Mouse (Mus musculus): Measurements from ENCODE around the gene Gm21969. TPM values are rescaled to one million over a fixed set of nuclear protein-coding genes. Genes with fewer than 3 reads are reported as not detected.

Gene Gm21969
- polyA plus RNA-seq, 1 experiment from 2014 or later, result not detected

DNA sequence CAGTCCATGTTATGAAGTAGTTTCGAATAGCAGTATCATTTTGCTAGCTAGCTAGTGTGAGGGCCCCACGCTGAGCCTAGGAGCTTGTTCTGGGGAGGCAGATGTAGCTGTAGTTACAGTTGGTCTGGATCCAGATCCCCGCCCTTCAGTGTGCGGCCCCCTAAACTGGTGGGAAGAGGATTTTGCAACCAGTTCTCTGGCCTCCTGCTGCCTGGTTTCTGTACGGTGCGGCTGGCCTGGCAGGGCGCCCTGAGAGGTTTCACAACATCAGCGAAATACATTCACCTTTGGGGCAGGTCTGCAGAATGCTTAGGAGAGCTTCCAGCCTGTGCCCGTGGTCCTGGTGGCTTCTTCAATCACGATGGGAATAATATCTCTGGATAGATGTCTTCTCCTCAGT is 21.7 kb downstream of the Gm21969 start:
- H3K9ac ChIP-seq, result no peak overlapping the region
- H3K27ac ChIP-seq, result no peak overlapping the region
- H3K4me1 ChIP-seq, result peaks cover 14% of the 10 kb centered on the region
- H3K4me3 ChIP-seq, result no peak overlapping the region
- H3K9me3 ChIP-seq, result no peaks in the 10 kb centered on the region
- no peaks in the 10 kb centered on the region for H3K27me3 ChIP-seq (replicated peaks)
- no peak for ATAC-seq (ENCODE audit: low FRiP score, low read depth)
- no peaks in the 10 kb centered on the region for H3K36me3 ChIP-seq
- WGBS, result 87% methylated on average over 10 of the region's 10 CpGs
- no peak overlapping the region for H3K4me2 ChIP-seq (replicated peaks)

DNA sequence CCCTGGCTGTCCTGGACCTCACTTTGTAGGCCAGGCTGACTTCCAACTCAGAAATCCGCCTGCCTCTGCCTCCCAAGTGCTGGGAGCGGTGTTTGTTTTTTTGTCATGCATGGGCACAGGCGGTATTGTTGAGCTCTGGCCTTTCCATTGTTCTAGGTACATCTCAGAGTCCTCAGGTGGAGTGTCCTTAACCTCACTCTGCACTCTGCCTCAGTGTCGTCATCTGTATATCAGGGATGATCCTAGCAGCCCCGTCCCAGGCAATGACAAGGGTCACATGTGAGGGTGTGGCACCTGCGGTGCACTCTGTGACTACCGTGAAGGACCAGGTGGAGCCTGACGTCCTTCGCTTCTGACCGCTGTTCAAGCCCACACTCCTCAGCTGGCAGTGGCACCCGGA is 24.4 kb downstream of the Gm21969 start:
- H3K27ac ChIP-seq, result no peak overlapping the region
- H3K4me2 ChIP-seq (replicated peaks), result no peak overlapping the region
- H3K27me3 ChIP-seq (replicated peaks), result no peaks in the 10 kb centered on the region
- H3K36me3 ChIP-seq, result no peaks in the 10 kb centered on the region
- no peak overlapping the region for H3K4me3 ChIP-seq
- ATAC-seq (ENCODE audit: low FRiP score, low read depth), result no peak
- no peak overlapping the region for H3K9ac ChIP-seq
- H3K9me3 ChIP-seq, result no peaks in the 10 kb centered on the region
- peaks cover 14% of the 10 kb centered on the region for H3K4me1 ChIP-seq
- WGBS, result 93% methylated on average over 11 of the region's 11 CpGs

DNA sequence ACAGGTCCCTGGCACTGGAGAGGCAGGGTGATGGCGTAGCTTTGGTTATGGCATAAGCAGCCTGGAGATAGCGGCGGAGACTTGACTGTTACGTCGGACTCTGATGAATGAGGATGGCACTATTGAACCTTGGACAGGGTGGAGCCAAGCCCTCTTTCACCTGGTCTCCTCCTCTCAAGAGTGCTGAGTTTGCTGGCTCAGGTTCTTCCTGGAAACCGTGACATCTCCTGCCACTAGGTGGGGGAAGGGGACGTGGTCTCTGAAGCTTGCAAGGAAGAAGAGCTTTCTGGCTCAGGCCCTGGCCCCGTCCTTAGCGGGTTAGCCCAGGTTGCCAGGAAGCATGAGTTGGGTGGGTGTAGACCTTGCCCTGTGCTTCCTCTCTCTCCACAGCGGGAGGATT is 27.2 kb downstream of the Gm21969 start:
- no peak overlapping the region for H3K9ac ChIP-seq
- no peak for ATAC-seq (ENCODE audit: low FRiP score, low read depth)
- 75% methylated on average over 10 of the region's 10 CpGs for WGBS
- H3K4me3 ChIP-seq, result no peak overlapping the region
- no peaks in the 10 kb centered on the region for H3K9me3 ChIP-seq
- H3K4me1 ChIP-seq, result no peaks in the 10 kb centered on the region
- 0 out of 2 replicates have a peak, but pooled peaks cover 3% of the 10 kb centered on the region for H3K36me3 ChIP-seq
- no peak overlapping the region for H3K4me2 ChIP-seq (replicated peaks)
- no peak overlapping the region for H3K27ac ChIP-seq
- H3K27me3 ChIP-seq (replicated peaks), result no peaks in the 10 kb centered on the region

DNA sequence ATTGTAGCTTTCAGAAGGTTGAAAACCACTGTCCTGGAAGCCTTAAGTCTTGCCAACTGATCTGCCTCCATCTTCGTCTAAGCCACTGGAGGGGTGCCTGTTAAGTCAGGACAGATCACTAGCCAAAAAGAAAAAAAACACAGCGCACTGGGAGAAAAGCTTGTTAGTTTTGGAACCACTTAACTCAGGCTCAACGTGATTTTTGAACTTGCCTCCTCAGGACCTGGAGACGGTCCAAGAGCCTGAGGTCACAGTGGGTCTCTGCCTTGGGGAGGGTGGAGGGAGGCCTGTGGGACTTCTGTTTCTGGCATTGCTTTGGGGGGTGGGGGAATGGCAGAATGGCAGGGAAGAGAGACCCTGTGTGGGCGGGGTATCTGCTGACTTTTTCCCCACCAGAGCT is 28.2 kb downstream of the Gm21969 start:
- Histone ChIP-seq H3K4me3 (no peak overlapping the region), H3K9me3 (no peaks in the 10 kb centered on the region), H3K4me1 (no peaks in the 10 kb centered on the region), H3K9ac (no peak overlapping the region), H3K4me2 (replicated peaks) (no peak overlapping the region), H3K27ac (no peak overlapping the region), H3K27me3 (replicated peaks) (no peaks in the 10 kb centered on the region), H3K36me3 (0 out of 2 replicates have a peak, but pooled peaks cover 4% of the 10 kb centered on the region)
- 88% methylated on average over 5 of the region's 5 CpGs for whole genome bisulfite sequencing
- no peak for ATAC-seq (ENCODE audit: low FRiP score, low read depth)

DNA sequence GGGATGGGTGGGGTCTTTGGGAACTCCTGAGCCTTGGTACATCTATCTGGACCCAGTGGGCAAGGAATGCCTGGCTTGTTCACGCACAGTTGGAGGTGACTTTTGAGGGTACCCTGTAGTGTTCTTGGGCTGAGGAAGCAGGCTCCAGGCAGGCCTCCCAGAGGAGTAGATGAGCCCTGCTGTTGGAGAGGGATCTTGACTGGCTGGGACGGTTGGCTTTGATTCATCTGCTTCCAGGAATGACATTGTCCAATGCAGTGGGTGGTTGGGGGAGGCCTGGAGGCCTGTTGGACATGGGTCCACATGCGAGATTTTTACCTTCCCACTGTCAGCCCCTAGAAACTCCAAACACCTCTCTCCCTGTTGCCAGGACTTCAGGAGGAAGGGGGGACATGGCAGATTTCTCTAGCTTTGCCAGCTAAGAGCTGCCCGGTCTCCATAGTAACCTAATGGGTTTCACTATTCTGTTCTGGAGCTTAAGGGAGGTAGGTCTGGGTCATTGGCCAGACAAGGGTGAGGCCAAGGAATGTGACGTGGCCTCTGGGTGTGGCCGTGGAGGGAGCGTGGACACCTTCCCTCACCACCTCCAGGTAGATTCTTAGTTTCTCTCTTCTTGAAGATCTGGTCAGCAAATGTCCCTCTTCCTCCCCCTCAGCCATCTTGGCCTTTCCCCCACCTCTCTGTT is 28.7 kb downstream of the Gm21969 start:
- 88% methylated on average over 7 of the region's 7 CpGs for WGBS
- Histone ChIP-seq H3K9ac (no peak overlapping the region), H3K4me3 (no peak overlapping the region), H3K9me3 (no peaks in the 10 kb centered on the region), H3K4me2 (replicated peaks) (no peak overlapping the region), H3K27me3 (replicated peaks) (no peaks in the 10 kb centered on the region), H3K36me3 (0 out of 2 replicates have a peak, but pooled peaks cover 4% of the 10 kb centered on the region), H3K27ac (no peak overlapping the region), H3K4me1 (no peaks in the 10 kb centered on the region)
- ATAC-seq (ENCODE audit: low FRiP score, low read depth), result no peak

DNA sequence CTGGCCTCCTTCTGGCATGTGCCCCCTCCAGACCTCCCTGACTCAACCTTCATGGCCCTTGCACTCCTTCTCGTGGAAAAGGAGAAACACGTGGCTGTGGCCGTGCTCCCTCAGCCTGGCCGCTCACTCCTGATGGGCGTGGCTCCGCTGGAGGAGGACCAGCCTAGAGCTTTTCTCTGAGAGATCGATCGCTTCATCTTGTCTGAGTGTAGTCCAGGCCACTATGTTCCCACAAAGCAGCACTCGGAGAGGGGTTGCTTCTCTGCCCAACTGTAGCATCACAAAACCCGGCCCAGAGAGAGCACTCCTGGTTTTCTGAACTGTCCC is 29.2 kb downstream of the Gm21969 start:
- Histone ChIP-seq H3K4me3 (no peak overlapping the region), H3K4me2 (replicated peaks) (no peak overlapping the region), H3K27ac (no peak overlapping the region), H3K9ac (no peak overlapping the region), H3K9me3 (no peaks in the 10 kb centered on the region), H3K4me1 (no peaks in the 10 kb centered on the region), H3K27me3 (replicated peaks) (no peaks in the 10 kb centered on the region), H3K36me3 (0 out of 2 replicates have a peak, but pooled peaks cover 4% of the 10 kb centered on the region)
- WGBS, result 86% methylated on average over 10 of the region's 10 CpGs
- no peak for ATAC-seq (ENCODE audit: low FRiP score, low read depth)

DNA sequence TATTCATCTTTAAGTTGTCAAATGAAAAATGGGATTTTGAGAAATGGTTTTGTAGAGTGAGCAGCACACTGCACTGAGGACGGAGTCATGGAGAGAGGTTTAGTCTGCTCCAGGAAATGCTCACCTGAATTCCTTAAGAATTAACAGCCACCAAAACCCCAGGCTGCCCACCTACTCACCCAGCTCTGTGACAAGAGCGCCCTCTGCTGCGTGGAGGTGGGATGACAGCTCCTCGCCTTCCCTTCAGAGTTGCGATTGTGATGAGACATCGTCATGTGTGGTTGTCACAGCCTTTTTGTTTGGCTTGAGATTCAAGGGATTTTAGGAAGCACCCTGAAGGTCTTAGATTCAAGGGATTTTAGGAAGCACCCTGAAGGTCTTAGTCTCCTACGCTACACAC is 33.4 kb downstream of the Gm21969 start:
- Histone ChIP-seq H3K4me1 (peaks cover 32% of the 10 kb centered on the region), H3K4me3 (no peak overlapping the region), H3K27me3 (replicated peaks) (peaks cover 4% of the 10 kb centered on the region), H3K9me3 (no peaks in the 10 kb centered on the region), H3K36me3 (0 out of 2 replicates have a peak, but pooled peaks cover 4% of the 10 kb centered on the region), H3K27ac (no peak overlapping the region), H3K9ac (no peak overlapping the region), H3K4me2 (replicated peaks) (no peak overlapping the region)
- no peak for ATAC-seq (ENCODE audit: low FRiP score, low read depth)
- WGBS, result 27% methylated on average over 7 of the region's 7 CpGs

DNA sequence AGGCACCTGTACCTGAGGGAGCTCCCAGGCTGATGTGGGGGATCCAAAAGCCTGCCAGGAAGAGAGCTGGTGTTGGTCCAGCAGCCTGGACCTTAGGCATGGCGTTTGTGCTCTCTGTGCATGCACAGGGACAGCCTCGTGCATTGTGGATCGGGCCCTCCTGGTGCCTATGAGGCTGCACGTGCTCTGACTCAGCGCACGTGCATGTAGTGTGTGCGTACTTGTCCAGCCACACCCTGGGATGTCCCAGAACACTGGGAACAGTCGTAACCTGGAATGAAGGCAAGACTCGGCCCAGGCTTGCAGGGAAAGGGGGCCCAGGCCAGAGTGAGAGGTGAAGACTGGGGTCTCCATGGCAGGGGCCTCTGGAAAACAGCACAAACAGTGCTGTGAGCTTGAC is 34.9 kb downstream of the Gm21969 start:
- H3K9me3 ChIP-seq, result no peaks in the 10 kb centered on the region
- H3K4me2 ChIP-seq (replicated peaks), result no peak overlapping the region
- no peak overlapping the region for H3K9ac ChIP-seq
- H3K4me3 ChIP-seq, result no peak overlapping the region
- H3K27ac ChIP-seq, result no peak overlapping the region
- H3K4me1 ChIP-seq, result peaks cover 46% of the 10 kb centered on the region
- WGBS, result 90% methylated on average over 9 of the region's 9 CpGs
- peaks cover 17% of the 10 kb centered on the region for H3K27me3 ChIP-seq (replicated peaks)
- H3K36me3 ChIP-seq, result 0 out of 2 replicates have a peak, but pooled peaks cover 4% of the 10 kb centered on the region
- no peak for ATAC-seq (ENCODE audit: low FRiP score, low read depth)

DNA sequence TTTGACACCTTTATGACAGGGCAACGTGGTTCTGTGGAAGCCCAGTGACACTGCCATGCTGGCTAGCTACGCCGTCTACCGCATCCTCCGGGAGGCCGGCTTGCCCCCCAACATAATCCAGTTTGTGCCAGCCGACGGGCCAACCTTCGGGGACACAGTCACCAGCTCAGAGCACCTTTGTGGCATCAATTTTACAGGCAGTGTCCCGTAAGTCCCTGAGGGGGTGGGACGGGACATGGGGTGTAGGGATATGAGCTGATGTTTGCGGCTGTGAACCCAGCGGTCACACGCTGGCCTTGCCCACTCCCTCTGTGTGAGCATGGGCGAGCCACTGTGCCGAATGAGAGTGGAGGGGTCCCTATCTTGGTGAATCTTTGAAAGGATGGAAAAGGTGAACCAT is 35.4 kb downstream of the Gm21969 start:
- H3K4me3 ChIP-seq, result no peak overlapping the region
- H3K4me1 ChIP-seq, result peaks cover 46% of the 10 kb centered on the region
- H3K36me3 ChIP-seq, result 0 out of 2 replicates have a peak, but pooled peaks cover 4% of the 10 kb centered on the region
- H3K9me3 ChIP-seq, result no peaks in the 10 kb centered on the region
- H3K9ac ChIP-seq, result no peak overlapping the region
- no peak for ATAC-seq (ENCODE audit: low FRiP score, low read depth)
- peaks cover 22% of the 10 kb centered on the region for H3K27me3 ChIP-seq (replicated peaks)
- 92% methylated on average over 16 of the region's 16 CpGs for WGBS
- H3K27ac ChIP-seq, result no peak overlapping the region
- H3K4me2 ChIP-seq (replicated peaks), result no peak overlapping the region

DNA sequence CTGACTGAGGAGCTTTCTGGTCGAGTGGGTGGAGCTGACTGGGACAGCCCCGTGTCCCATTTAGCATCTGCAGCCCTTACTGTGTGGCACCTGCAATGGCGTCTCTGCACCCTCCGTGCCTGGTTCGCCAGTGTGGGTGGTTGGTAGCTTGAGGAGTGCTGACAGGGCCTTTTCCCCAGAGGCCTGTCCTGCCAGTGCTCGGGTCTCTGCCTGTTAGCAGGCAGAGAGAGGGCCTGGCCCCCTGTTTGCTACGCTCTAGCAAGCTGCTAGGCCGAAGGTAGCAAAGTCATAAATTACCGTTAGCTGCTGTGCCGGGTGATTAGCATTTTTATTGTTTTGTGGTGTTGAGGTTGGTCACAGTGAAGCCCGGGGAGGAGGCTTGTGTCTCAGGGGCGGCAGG is 36.8 kb downstream of the Gm21969 start:
- Histone ChIP-seq H3K4me1 (peaks cover 46% of the 10 kb centered on the region), H3K27ac (peak overlapping the region; percentile 47; the same call in 1 of the 2 replicates), H3K4me2 (replicated peaks) (peak overlapping the region; percentile 38), H3K4me3 (no peak overlapping the region), H3K9ac (no peak overlapping the region), H3K27me3 (replicated peaks) (peaks cover 26% of the 10 kb centered on the region), H3K36me3 (peaks cover 5% of the 10 kb centered on the region; the same call in 1 of the 2 replicates), H3K9me3 (no peaks in the 10 kb centered on the region)
- ATAC-seq (ENCODE audit: low FRiP score, low read depth), result peak; percentile 43; the same call in 1 of the 2 replicates
- 2% methylated on average over 12 of the region's 12 CpGs for WGBS

DNA sequence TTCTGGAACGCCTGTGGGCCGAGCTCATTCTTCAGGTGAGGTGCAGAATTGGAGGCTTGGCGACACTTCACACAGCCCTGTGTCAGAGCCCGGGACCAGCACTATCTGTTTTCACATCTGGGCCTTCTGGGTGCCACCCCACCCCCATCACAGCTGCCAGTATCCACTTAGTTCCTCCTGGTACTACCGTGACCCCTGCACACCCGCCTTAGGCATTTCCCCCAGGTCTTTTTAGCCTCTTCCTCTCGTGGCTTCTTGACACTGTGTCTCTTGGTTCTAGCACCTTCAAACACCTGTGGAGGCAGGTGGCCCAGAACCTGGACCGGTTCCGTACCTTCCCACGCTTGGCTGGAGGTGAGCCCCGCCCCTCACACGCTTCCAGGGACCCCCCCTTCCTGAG is 37.3 kb downstream of the Gm21969 start:
- ATAC-seq (ENCODE audit: low FRiP score, low read depth), result no peak; the same call in 1 of the 2 replicates
- no peak overlapping the region for H3K27ac ChIP-seq
- peaks cover 26% of the 10 kb centered on the region for H3K27me3 ChIP-seq (replicated peaks)
- H3K9ac ChIP-seq, result no peak overlapping the region
- no peaks in the 10 kb centered on the region for H3K9me3 ChIP-seq
- peaks cover 5% of the 10 kb centered on the region; the same call in 1 of the 2 replicates for H3K36me3 ChIP-seq
- peak overlapping the region; percentile 38 for H3K4me2 ChIP-seq (replicated peaks)
- peaks cover 46% of the 10 kb centered on the region for H3K4me1 ChIP-seq
- 37% methylated on average over 12 of the region's 12 CpGs for WGBS
- H3K4me3 ChIP-seq, result no peak overlapping the region

DNA sequence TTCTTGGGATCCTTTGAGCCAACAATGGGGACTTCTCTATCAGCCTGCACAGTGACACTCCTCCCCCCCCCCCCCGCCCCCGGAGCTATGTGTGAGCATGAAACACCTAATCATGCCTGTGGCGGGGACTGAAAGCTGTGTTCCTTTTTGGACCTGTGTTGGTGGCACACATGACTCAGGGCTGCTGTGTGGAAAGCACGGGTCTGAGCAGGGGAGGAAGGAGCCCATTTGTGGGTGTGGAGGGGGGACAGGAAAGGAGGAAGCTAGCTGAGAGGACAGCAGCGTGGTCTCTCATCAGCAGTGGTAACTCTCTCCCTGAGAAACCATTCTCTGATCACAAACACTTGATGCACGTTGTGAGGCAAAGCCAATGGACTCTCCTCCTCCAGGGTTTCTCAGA is 37.8 kb downstream of the Gm21969 start:
- Histone ChIP-seq H3K4me3 (no peak overlapping the region), H3K9ac (no peak overlapping the region), H3K4me2 (replicated peaks) (no peak overlapping the region), H3K9me3 (no peaks in the 10 kb centered on the region), H3K27me3 (replicated peaks) (peaks cover 26% of the 10 kb centered on the region), H3K27ac (no peak overlapping the region), H3K36me3 (peaks cover 5% of the 10 kb centered on the region; the same call in 1 of the 2 replicates), H3K4me1 (peaks cover 46% of the 10 kb centered on the region)
- ATAC-seq (ENCODE audit: low FRiP score, low read depth), result no peak
- 39% methylated on average over 6 of the region's 6 CpGs for WGBS
